Mouse (Mus musculus): Measurements from ENCODE around the gene Olfr749. TPM values are rescaled to one million over a fixed set of nuclear protein-coding genes. Genes with fewer than 3 reads are reported as not detected.

Gene Olfr749
- not detected for total RNA-seq (2023)

DNA sequence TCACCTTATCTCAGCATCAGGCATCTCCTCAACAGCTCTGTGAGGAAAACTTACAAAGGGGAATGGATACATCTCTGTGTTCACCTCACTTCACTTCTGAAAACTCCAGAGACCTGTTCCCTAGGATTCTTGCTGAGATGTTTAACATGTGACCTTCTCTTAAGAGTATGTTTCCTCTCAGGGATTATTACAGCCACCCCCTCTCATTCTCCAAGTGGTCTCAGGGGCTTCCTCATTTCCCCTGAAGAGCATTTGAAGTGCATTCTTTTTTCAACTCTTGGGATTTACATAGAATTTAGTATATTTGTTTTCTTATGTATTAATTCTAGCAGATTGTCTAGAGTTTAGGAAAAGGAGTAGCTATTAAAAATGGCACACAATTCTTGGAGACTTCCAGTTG is at the start of gene Olfr749:
Gene Olfr749 (minus strand): TSS at position 101 of the 400 bp plus-strand sequence.

GRCm38 (mm10) chr14:50785251-50785637 is 40.4 kb upstream of the Olfr749 start, which contains the start of gene Ttc5:
Gene Ttc5 (minus strand): TSS chr14:50785519.

DNA sequence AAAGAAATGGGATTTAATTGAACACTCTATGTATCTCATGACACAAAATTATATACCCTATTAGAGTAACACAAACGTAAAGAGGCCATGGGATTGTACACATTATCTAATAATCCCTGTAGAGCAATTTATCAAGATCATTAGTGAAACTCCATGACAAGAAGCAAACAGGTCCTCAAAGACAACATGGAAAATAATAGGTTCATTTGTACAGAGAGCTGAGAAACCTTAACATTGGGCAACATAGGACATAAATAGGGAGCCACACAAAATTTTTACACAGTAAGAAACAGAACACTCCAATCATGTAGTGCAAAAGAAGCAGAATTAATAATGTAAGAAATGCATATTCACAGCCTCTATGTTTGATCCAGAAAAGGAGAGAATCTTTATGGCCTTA is 37.8 kb downstream of the Olfr749 start, which contains the start of gene Olfr748:
Gene Olfr748 (plus strand): TSS at position 301 of the 400 bp plus-strand sequence.

DNA sequence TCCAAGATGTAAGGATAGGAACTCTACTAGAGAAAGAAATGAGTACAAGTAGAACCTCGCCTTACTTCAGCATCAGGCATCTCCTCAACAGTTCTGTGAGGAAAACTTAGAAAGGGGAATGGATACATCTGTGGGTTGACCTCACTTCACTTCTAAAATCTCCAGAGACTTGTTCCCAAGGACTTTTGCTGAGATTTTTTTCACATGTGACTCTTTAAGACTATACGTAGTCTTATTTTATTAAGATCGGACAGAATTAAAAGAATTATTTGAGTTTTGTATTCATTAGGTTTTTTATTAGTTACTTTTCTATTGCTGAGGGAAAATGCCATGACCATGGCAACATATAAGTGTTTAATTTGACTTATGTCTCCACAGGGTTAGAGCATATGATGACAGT is 51.8 kb downstream of the Olfr749 start, which contains the start of gene Olfr747:
Gene Olfr747 (minus strand): TSS at position 101 of the 400 bp plus-strand sequence.

Other genes with a start within 250 kb of the Olfr749 start
- not detected for gene Olfr742, start 241.5 kb downstream of the Olfr749 start, total RNA-seq (2023)
- not detected for gene Olfr743, start 223.3 kb downstream of the Olfr749 start, total RNA-seq (2023)
- not detected for gene Olfr744, start 130.2 kb downstream of the Olfr749 start, total RNA-seq (2023)
- gene Olfr745, start 105.7 kb downstream of the Olfr749 start, total RNA-seq (2023) = not detected
- not detected for gene Olfr746, start 98.0 kb downstream of the Olfr749 start, total RNA-seq (2023)
- not detected for gene Olfr747, start 51.9 kb downstream of the Olfr749 start, total RNA-seq (2023)
- not detected for gene Olfr748, start 37.7 kb downstream of the Olfr749 start, total RNA-seq (2023)
- 10 to 100 TPM; 91.2 to 96.0 TPM for gene Ttc5, start 40.4 kb upstream of the Olfr749 start, total RNA-seq (2023)
- not detected for gene Ccnb1ip1, start 62.6 kb upstream of the Olfr749 start, total RNA-seq (2023)
- gene Parp2, start 62.7 kb upstream of the Olfr749 start, total RNA-seq (2023) = 10 to 100 TPM; 51.5 to 70.1 TPM
- 10 to 100 TPM; 51.1 to 62.5 TPM for gene Tep1, start 125.5 kb upstream of the Olfr749 start, total RNA-seq (2023)
- gene Klhl33, start 152.4 kb upstream of the Olfr749 start, total RNA-seq (2023) = not detected
- 10 to 100 TPM; 49.9 to 57.8 TPM for gene Osgep, start 179.8 kb upstream of the Olfr749 start, total RNA-seq (2023)
- gene Apex1, start 179.9 kb upstream of the Olfr749 start, total RNA-seq (2023) = 10 to 100 TPM; 45.1 to 50.3 TPM
- 100 to 1,000 TPM; 183 to 202 TPM for gene Pip4p1, start 185.8 kb upstream of the Olfr749 start, total RNA-seq (2023)
- gene Pnp, start 186.0 kb upstream of the Olfr749 start, total RNA-seq (2023) = 10 to 100 TPM; 29.7 to 39.1 TPM
- 10 to 100 TPM; 25.6 to 26.2 TPM for gene Gm49342, start 199.4 kb upstream of the Olfr749 start, total RNA-seq (2023)
- 1 to 10 TPM; 1.2 to 1.9 TPM for gene Pnp2, start 210.9 kb upstream of the Olfr749 start, total RNA-seq (2023)

Measured in B cell, adult 67 days (primary cell).